Mouse (Mus musculus) layer of hippocampus, adult 9-10 months (tissue): ENCODE data around the gene Tbl3.
"Not testable (repeated sequence)": the region's sequence is repeated elsewhere in the genome, so short reads cannot be mapped to it uniquely, and the experiment has no call there.

Experiments
- DNase-seq: peaks from one replicate; pipeline ENCODE4 v3.0.0; 2022; ENCODE audit warnings: low spot score

The Tbl3 gene

GRCm38 (mm10) chr17:24727618-24728017 lies 20.2 kb upstream of the Tbl3 start, which contains the start of gene Rpl3l:
Gene Rpl3l (plus strand): TSS chr17:24727820.
- no peak for DNase-seq

GRCm38 (mm10) chr17:24725637-24726390 lies 18.4 kb upstream of the Tbl3 start:
- DNase-seq = no peak

- DNase-seq = peak; percentile 93
Observed at GRCm38 (mm10) chr17:24724184-24724583, 16.7 kb upstream of the Tbl3 start, which contains the start of gene Ndufb10. Gene Ndufb10 (minus strand): TSS chr17:24724478.

- no peak for DNase-seq
Observed at GRCm38 (mm10) chr17:24723881-24724180, 16.4 kb upstream of the Tbl3 start.

- no peak for DNase-seq
Observed at GRCm38 (mm10) chr17:24723122-24723880, 15.8 kb upstream of the Tbl3 start.

- DNase-seq = no peak
Observed at GRCm38 (mm10) chr17:24722220-24722924, 14.9 kb upstream of the Tbl3 start.

GRCm38 (mm10) chr17:24721383-24721955 lies 14.0 kb upstream of the Tbl3 start:
- DNase-seq = not testable (repeated sequence)

- DNase-seq = not testable (repeated sequence)
Observed at GRCm38 (mm10) chr17:24720616-24721015, 13.2 kb upstream of the Tbl3 start.

- peak; percentile 94 for DNase-seq
Observed at GRCm38 (mm10) chr17:24719494-24720222, 12.2 kb upstream of the Tbl3 start.

GRCm38 (mm10) chr17:24718938-24719337 lies 11.5 kb upstream of the Tbl3 start:
- DNase-seq = not testable (repeated sequence)

- DNase-seq = no peak
Observed at GRCm38 (mm10) chr17:24717943-24718342, 10.5 kb upstream of the Tbl3 start, which contains the start of the genes Rnf151 and Rps2. Gene Rnf151 (minus strand): TSS chr17:24718063. Gene Rps2 (plus strand): TSS chr17:24718116.

GRCm38 (mm10) chr17:24716166-24716682 lies 8.8 kb upstream of the Tbl3 start:
- DNase-seq = no peak

- DNase-seq = no peak
Observed at GRCm38 (mm10) chr17:24715556-24715955, 8.1 kb upstream of the Tbl3 start.

GRCm38 (mm10) chr17:24708646-24709045 lies 1.2 kb upstream of the Tbl3 start:
- no peak for DNase-seq

- DNase-seq = no peak
Observed at GRCm38 (mm10) chr17:24707801-24708425, 453 bp upstream of the Tbl3 start.

- DNase-seq = no peak
Observed at GRCm38 (mm10) chr17:24705821-24706220, 1.6 kb downstream of the Tbl3 start.

GRCm38 (mm10) chr17:24701251-24701650 lies 6.2 kb downstream of the Tbl3 start:
- no peak for DNase-seq

GRCm38 (mm10) chr17:24699473-24699872 lies 8.0 kb downstream of the Tbl3 start:
- DNase-seq = no peak

- no peak for DNase-seq
Observed at GRCm38 (mm10) chr17:24698715-24699114, 8.7 kb downstream of the Tbl3 start.

GRCm38 (mm10) chr17:24697985-24698384 lies 9.5 kb downstream of the Tbl3 start:
- no peak for DNase-seq
